ENCODE assay signal across 11 mouse cellular contexts in genomic region chr7:49909850-49910249, GRCm38 (mm10). TPM values are rescaled to one million over a fixed set of nuclear protein-coding genes. Genes with fewer than 3 reads are reported as not detected.
DNase-seq lines count a peak whose midpoint lies in the region; ATAC-seq and TF ChIP-seq lines count a peak whose summit lies in the region.
"Had no signal": no experiment of that assay in that cellular context is flagged by ENCODE, and none has a peak within 500 bp of the region (broad histone marks: within the 10 kb centered on the region; RNA-seq: fewer than 3 reads in every experiment).

TSS of gene Slc6a5 (plus strand) at chr7:49910146.

- DNase-seq in kidney, adult 2 months: no peak
- DNase-seq in kidney, adult 18-20 months: no peak
- DNase-seq in brain, embryonic 14.5 days (ENCODE audit: low read depth): no peak
- peak; percentile 30 for DNase-seq in neural tube, embryonic 10.5 days (ENCODE audit: extremely low spot score, low spot score)
- DNase-seq in adrenal gland, postnatal 14 days: no peak
- DNase-seq: gastrocnemius, postnatal 14 days; spleen, adult 18-20 months had no signal

- H3K9ac ChIP-seq in hindbrain, embryonic 13.5 days: peak within 1 kb of the TSS; percentile 87
- H3K9ac ChIP-seq in heart, embryonic 12.5 days: no peak within 1 kb of the TSS
- H3K9ac ChIP-seq: heart, embryonic 13.5 days had no signal

- 2% methylated on average over 15 of the region's 15 CpGs for WGBS in kidney, adult 2 months
- WGBS in hindbrain, embryonic 13.5 days: 1% methylated on average over 15 of the region's 15 CpGs
- 1% methylated on average over 15 of the region's 15 CpGs for WGBS in heart, embryonic 12.5 days

- no peaks in the 10 kb centered on the region; the same call in 1 of the 2 replicates for H3K4me1 ChIP-seq in kidney, adult 2 months (ENCODE audit: control insufficient read depth, insufficient read depth, low read length)
- H3K4me1 ChIP-seq in hindbrain, embryonic 13.5 days (replicated peaks): peaks cover 30% of the 10 kb centered on the region
- 0 out of 2 replicates have a peak, but pooled peaks cover 5% of the 10 kb centered on the region for H3K4me1 ChIP-seq in heart, embryonic 12.5 days (replicated peaks)

- H3K36me3 ChIP-seq in kidney, adult 2 months (ENCODE audit: control insufficient read depth, insufficient read depth, low read length): no peaks in the 10 kb centered on the region
- H3K36me3 ChIP-seq in hindbrain, embryonic 13.5 days: no peaks in the 10 kb centered on the region
- no peaks in the 10 kb centered on the region for H3K36me3 ChIP-seq in heart, embryonic 12.5 days
- H3K36me3 ChIP-seq: heart, embryonic 13.5 days had no signal

- H3K9me3 ChIP-seq in hindbrain, embryonic 13.5 days: no peaks in the 10 kb centered on the region
- no peaks in the 10 kb centered on the region for H3K9me3 ChIP-seq in heart, embryonic 12.5 days (replicated peaks)
- H3K9me3 ChIP-seq: heart, embryonic 13.5 days had no signal

- peaks cover 5% of the 10 kb centered on the region; the same call in 1 of the 2 replicates for H3K27me3 ChIP-seq in kidney, adult 2 months (replicated peaks; ENCODE audit: control insufficient read depth, insufficient read depth, low read length)
- H3K27me3 ChIP-seq in hindbrain, embryonic 13.5 days: peaks cover 94% of the 10 kb centered on the region
- H3K27me3 ChIP-seq in heart, embryonic 12.5 days (replicated peaks): peaks cover 97% of the 10 kb centered on the region

- peak within 1 kb of the TSS; percentile 60 for H3K4me2 ChIP-seq in hindbrain, embryonic 13.5 days
- no peak within 1 kb of the TSS for H3K4me2 ChIP-seq in heart, embryonic 12.5 days
- H3K4me2 ChIP-seq: heart, embryonic 13.5 days had no signal

- H3K27ac ChIP-seq in kidney, adult 2 months (ENCODE audit: insufficient read depth, low read depth, low read length): peak within 1 kb of the TSS; percentile 58; the same call in 1 of the 2 replicates
- peak within 1 kb of the TSS; percentile 95 for H3K27ac ChIP-seq in hindbrain, embryonic 13.5 days
- no peak within 1 kb of the TSS for H3K27ac ChIP-seq in heart, embryonic 12.5 days (ENCODE audit: poor library complexity, severe bottlenecking)
- H3K27ac ChIP-seq: heart, embryonic 13.5 days had no signal

- TF ChIP-seq CTCF in kidney, adult 2 months (conservative IDR thresholded peaks at IDR 0.05; ENCODE audit: insufficient read depth, insufficient read length, low read depth, low read length): no peak
- no peak for TF ChIP-seq CTCF in brain, embryonic 14.5 days (IDR thresholded peaks at IDR 0.05; ENCODE audit: borderline replicate concordance, extremely low read depth, insufficient read depth, insufficient read length)

- no peak for ATAC-seq in hindbrain, embryonic 13.5 days (ENCODE audit: low FRiP score)
- ATAC-seq in heart, embryonic 12.5 days (ENCODE audit: insufficient number of reproducible peaks, low FRiP score): no peak

- no peak for TF ChIP-seq POLR2A in kidney, adult 2 months (IDR thresholded peaks at IDR 0.05; ENCODE audit: low read depth, low read length)
- TF ChIP-seq POLR2A in brain, embryonic 14.5 days (IDR thresholded peaks at IDR 0.05; ENCODE audit: borderline replicate concordance, extremely low read depth, insufficient read depth, insufficient read length, poor library complexity, severe bottlenecking): no peak

- peak within 1 kb of the TSS; percentile 54 for H3K4me3 ChIP-seq in kidney, adult 2 months (ENCODE audit: insufficient read depth, low read depth, low read length)
- peak within 1 kb of the TSS; percentile 51 for H3K4me3 ChIP-seq in hindbrain, embryonic 13.5 days
- no peak within 1 kb of the TSS for H3K4me3 ChIP-seq in heart, embryonic 12.5 days
- H3K4me3 ChIP-seq: heart, embryonic 13.5 days had no signal

RNA-seq across cellular contexts. Expression of gene Slc6a5, which starts in this region (rescaled TPM):
- 0.03 TPM in 1 of 2 replicates, not detected in the other for polyA plus RNA-seq in kidney, adult 2 months (2012; rRNA removed)
- polyA plus RNA-seq in brain, embryonic 14.5 days (2012; rRNA removed): 2.2 and 10.4 TPM in 2 replicates
- polyA plus RNA-seq in hindbrain, embryonic 13.5 days (2015; fragmentation: Nextera tagmentation; extraction: Ambion mirVana): 12.5 and 13.0 TPM in 2 replicates
- polyA plus RNA-seq in heart, embryonic 12.5 days (2016; fragmentation: Nextera tagmentation; extraction: Ambion mirVana): not detected in 2 replicates
- 1.1 and 1.7 TPM in 2 replicates for total RNA-seq in adrenal gland, postnatal 14 days (2021)
- total RNA-seq: gastrocnemius, postnatal 14 days; liver, adult 2 months had no signal
- polyA plus RNA-seq: heart, embryonic 13.5 days; liver, adult 2 months had no signal
